Mouse (Mus musculus) neural tube, embryonic 13.5 days (tissue): ENCODE results near the gene Akap3. TPM values are rescaled to one million over a fixed set of nuclear protein-coding genes. Genes with fewer than 3 reads are reported as not detected.

Experiments used
- ATAC-seq: fragments of 200-750 bp; cut with Nextera tagmentation; 2 replicates; pipeline ENCODE4 v1.8.0; 2017; ENCODE audit warnings: low read depth, mild to moderate bottlenecking, moderate TSS enrichment, moderate library complexity
- H3K27ac ChIP-seq: fragments of 300-500 bp; sonication (generic); replicated peaks from 2 replicates; pipeline ENCODE4 v1.5.1; 2015; ENCODE audit warnings: moderate library complexity, mild to moderate bottlenecking, inconsistent platforms
- H3K27me3 ChIP-seq: fragments of 300-500 bp; sonication (generic); 2 replicates; pipeline ENCODE4 v1.6.1; 2015; ENCODE audit warnings: mild to moderate bottlenecking, inconsistent platforms
- H3K36me3 ChIP-seq: fragments of 300-500 bp; sonication (generic); 2 replicates; pipeline ENCODE4 v1.6.1; 2015; ENCODE audit warnings: mild to moderate bottlenecking, inconsistent platforms
- H3K4me1 ChIP-seq: fragments of 300-500 bp; sonication (generic); replicated peaks from 2 replicates; pipeline ENCODE4 v1.6.1; 2015; ENCODE audit warnings: inconsistent platforms
- H3K4me2 ChIP-seq: fragments of 300-500 bp; sonication (generic); 2 replicates; pipeline ENCODE4 v1.6.1; 2015; ENCODE audit warnings: inconsistent platforms, mild to moderate bottlenecking, moderate library complexity
- H3K4me3 ChIP-seq: fragments of 300-500 bp; sonication (generic); 2 replicates; pipeline ENCODE4 v1.5.1; 2015; ENCODE audit warnings: mild to moderate bottlenecking, inconsistent platforms
- H3K9ac ChIP-seq: fragments of 300-500 bp; sonication (generic); 2 replicates; pipeline ENCODE4 v1.6.1; 2015; ENCODE audit warnings: moderate library complexity, mild to moderate bottlenecking, inconsistent platforms
- H3K9me3 ChIP-seq: fragments of 300-500 bp; sonication (generic); 2 replicates; pipeline ENCODE4 v1.6.1; 2016; ENCODE audit warnings: inconsistent platforms
- WGBS: fragments of 180-500 bp; shearing (Covaris S2); methylation state at CpG from one replicate; pipeline ENCODE4 v1.1.7; 2015; 5-methylcytosine and 5-hydroxymethylcytosine counted together
- polyA plus RNA-seq: library from polyadenylated mRNA; unstranded; fragments of >200 nt; fragmentation: Nextera tagmentation; extraction: Ambion mirVana; gene quantifications from 2 replicates; pipeline ENCODE4 v1.2.1, GENCODE M21; 2015

Gene Akap3
- polyA plus RNA-seq, result not detected in 2 replicates

DNA sequence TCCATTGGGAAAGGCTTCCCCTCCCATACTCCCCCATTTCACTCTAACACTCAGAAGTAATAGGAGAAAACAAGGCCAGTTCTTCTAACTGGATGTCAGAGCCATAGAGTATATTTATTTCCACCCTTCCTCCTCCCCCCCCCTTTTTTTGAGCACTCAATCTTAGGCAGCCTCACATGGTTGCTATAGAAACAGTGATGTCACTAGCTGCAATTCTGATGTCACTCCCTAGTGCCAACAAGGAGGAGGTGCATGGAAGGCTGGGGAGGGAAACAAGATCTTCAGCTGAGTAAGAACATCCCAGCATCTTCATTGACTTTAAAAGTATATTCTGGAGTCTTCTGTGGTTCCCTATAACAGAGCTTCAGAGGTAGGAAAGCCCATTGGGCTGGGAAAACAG is at the start of gene Akap3:
Gene Akap3, plus strand, starts transcription at position 218 of the 400 bp plus-strand sequence.
- no peak within 1 kb of the TSS for H3K4me2 ChIP-seq
- H3K27me3 ChIP-seq, result peaks cover 10% of the 10 kb centered on the region
- H3K4me1 ChIP-seq, result peaks cover 12% of the 10 kb centered on the region
- H3K9me3 ChIP-seq, result no peaks in the 10 kb centered on the region
- no peak within 1 kb of the TSS for H3K9ac ChIP-seq
- no peak for ATAC-seq
- H3K4me3 ChIP-seq, result no peak within 1 kb of the TSS
- H3K36me3 ChIP-seq, result no peaks in the 10 kb centered on the region
- no peak within 1 kb of the TSS for H3K27ac ChIP-seq

DNA sequence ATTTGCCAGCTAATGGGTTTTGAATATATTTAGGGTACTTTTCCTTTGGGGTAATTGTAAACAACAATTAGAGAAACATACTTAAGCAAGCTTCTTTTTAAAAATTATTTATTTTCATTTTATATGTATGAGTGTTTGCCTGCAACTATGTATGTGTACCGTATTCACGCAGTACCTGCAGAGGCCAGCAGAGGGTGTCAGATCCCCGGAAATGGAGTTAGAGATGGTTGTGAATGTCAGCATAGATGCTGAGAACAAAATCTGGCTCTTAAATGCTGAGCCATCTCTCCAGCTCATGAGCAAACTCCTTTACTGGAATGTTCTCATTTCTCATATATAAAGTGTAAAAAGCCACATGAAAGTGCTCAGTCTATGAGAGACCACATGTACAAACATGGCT is 46.1 kb upstream of the Akap3 start:
- Histone ChIP-seq H3K36me3 (no peaks in the 10 kb centered on the region), H3K4me2 (no peak overlapping the region), H3K27me3 (no peaks in the 10 kb centered on the region), H3K4me3 (no peak overlapping the region), H3K4me1 (no peaks in the 10 kb centered on the region), H3K9ac (no peak overlapping the region), H3K9me3 (no peaks in the 10 kb centered on the region), H3K27ac (no peak overlapping the region)
- no peak for ATAC-seq
- 80% methylated on average over 3 of the region's 3 CpGs for WGBS

DNA sequence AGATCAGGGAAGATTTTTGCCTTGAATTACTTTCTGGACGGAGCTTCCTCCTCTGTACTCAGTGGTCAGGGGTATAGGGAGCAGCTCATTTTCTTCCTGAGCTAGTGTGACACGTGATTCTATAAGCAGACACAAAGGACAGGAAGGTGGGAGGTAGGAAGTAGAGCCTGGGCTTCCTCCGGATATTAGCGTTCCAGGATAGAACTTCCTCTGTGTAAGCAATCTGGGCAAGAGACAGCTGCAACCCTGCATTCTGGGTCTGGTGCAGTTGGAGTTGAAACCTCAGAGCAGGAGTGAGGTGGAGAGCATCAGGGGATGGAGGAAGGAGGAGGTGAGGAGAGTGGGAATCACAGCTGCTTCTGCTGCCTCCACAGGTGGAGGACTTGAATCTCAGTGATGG is 44.8 kb upstream of the Akap3 start:
- ATAC-seq, result no peak
- H3K36me3 ChIP-seq, result no peaks in the 10 kb centered on the region
- WGBS, result 80% methylated on average over 4 of the region's 4 CpGs
- no peaks in the 10 kb centered on the region for H3K27me3 ChIP-seq
- H3K9ac ChIP-seq, result no peak overlapping the region
- no peak overlapping the region for H3K4me3 ChIP-seq
- no peak overlapping the region for H3K27ac ChIP-seq
- H3K4me2 ChIP-seq, result no peak overlapping the region
- H3K4me1 ChIP-seq, result no peaks in the 10 kb centered on the region
- no peaks in the 10 kb centered on the region for H3K9me3 ChIP-seq

DNA sequence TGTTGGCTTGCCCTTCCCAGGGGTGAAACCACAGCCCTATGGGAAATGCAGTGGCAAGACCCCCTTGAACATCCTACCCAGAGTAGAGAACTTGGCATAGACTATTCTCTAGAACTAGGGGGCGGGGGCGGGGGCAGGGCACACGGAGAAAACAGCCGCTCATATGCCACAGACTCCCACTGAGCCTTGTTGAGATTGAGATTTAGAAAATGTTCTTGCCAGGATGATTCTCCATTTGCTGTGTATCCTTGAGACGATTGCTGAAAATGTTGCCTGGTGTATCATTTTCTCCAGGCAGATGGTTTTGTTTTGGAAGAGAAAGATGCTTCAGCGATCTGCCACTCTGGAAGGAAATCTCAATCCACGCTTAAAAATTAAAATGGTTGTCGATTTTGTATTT is 44.3 kb upstream of the Akap3 start:
- WGBS, result 89% methylated on average over 8 of the region's 8 CpGs

DNA sequence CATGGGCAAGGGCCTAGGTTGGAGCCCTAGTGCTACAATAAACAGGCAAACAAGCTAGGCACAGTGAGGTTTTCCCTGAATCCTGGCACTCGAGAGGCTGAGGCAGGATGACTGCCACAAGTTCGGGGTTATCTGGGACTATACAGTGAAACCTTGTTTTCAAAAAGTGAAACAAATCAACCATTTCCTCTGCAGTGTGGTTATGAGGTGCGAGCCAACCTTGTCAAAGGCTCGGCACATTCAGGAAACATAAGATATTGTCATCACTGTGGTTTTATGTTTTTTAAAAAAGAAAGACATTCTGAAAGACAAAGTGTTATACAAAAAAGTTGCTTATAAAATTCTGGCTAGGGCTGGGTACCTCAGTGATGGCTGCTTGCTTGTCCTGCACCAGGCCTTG is 41.4 kb upstream of the Akap3 start:
- no peak overlapping the region for H3K9ac ChIP-seq
- H3K4me2 ChIP-seq, result no peak overlapping the region
- H3K4me1 ChIP-seq, result no peaks in the 10 kb centered on the region
- H3K27me3 ChIP-seq, result no peaks in the 10 kb centered on the region
- ATAC-seq, result no peak
- 90% methylated on average over 4 of the region's 4 CpGs for WGBS
- no peak overlapping the region for H3K27ac ChIP-seq
- no peaks in the 10 kb centered on the region for H3K36me3 ChIP-seq
- no peak overlapping the region for H3K4me3 ChIP-seq
- H3K9me3 ChIP-seq, result no peaks in the 10 kb centered on the region

More for the DNA sequence above, 44.3 kb upstream of the Akap3 start:
- Histone ChIP-seq H3K9ac (no peak overlapping the region), H3K9me3 (no peaks in the 10 kb centered on the region), H3K27me3 (no peaks in the 10 kb centered on the region), H3K4me3 (no peak overlapping the region), H3K36me3 (no peaks in the 10 kb centered on the region), H3K4me2 (no peak overlapping the region), H3K27ac (no peak overlapping the region), H3K4me1 (no peaks in the 10 kb centered on the region)
- ATAC-seq, result no peak

DNA sequence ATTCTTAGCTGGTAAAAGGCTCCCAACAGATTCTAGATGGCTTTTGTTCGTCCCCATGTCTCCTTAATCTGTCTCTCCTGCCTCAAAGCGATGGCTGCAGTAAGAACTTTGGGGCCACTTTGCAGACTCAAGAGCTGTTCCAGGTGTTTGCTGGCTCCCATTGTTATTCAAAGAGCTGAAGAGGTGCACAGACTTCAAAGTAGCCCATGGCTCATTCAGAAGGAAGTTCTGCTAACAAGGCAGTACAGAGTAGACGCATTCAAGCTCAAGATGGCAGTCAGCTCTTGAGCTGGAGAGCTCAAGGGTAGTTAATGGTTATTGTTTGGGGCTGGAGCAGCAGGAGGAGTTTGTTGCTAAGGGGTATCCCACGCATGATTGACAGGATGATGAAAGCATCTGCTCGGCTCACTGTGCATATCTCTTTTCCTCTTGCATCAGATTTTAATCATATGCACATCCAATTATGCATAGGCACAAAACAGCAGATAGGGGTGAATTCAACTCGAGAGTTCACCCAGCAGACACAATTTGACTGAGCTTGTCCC is 37.6 kb upstream of the Akap3 start:
- no peaks in the 10 kb centered on the region for H3K9me3 ChIP-seq
- H3K4me3 ChIP-seq, result no peak overlapping the region
- no peaks in the 10 kb centered on the region for H3K4me1 ChIP-seq
- no peak overlapping the region for H3K9ac ChIP-seq
- no peak overlapping the region for H3K4me2 ChIP-seq
- WGBS, result 69% methylated on average over 6 of the region's 6 CpGs
- ATAC-seq, result no peak
- peaks cover 19% of the 10 kb centered on the region for H3K36me3 ChIP-seq
- H3K27me3 ChIP-seq, result no peaks in the 10 kb centered on the region
- no peak overlapping the region for H3K27ac ChIP-seq

DNA sequence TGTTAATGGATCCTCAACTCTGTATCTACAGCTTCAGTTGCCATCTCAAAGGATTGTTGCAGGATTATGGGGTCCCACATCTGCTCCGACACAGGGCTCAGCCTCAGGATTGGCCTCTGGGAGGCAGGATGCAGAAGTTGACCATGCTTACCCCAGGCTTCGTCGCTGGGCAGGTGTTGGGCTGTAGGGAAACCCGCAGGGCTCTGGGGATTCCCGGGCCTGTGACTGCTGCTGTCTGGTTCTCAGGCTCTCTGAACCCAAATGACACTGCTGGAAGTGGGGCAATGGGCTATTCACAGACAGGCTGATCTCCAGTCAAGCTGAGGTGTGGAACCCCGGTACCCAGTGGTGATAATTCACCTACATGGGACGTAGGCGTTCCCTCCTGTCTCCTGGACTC is 36.6 kb upstream of the Akap3 start:
- H3K4me1 ChIP-seq, result no peaks in the 10 kb centered on the region
- no peak overlapping the region for H3K9ac ChIP-seq
- peaks cover 30% of the 10 kb centered on the region for H3K36me3 ChIP-seq
- 91% methylated on average over 8 of the region's 8 CpGs for WGBS
- no peaks in the 10 kb centered on the region for H3K27me3 ChIP-seq
- H3K4me3 ChIP-seq, result no peak overlapping the region
- ATAC-seq, result no peak
- H3K4me2 ChIP-seq, result no peak overlapping the region
- no peak overlapping the region for H3K27ac ChIP-seq
- H3K9me3 ChIP-seq, result no peaks in the 10 kb centered on the region

DNA sequence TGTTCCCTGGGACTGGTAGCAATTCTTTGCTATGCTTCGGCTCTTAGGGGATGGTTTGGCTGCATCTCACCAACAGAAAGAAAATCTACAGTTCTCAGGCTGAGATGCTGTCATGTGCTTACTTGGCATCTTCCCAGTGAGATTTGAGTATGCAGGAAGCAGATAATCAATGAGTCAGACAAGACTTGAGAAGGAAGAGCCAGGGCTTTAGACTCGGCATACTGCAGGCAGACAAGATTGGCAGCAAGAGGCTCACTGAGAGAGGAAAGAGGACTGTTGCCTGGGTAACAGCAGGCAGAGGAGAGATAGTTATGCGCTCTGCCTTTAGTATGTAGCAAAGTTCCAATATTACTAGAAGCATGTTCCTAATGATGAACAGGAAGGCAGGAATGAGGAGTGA is 29.8 kb upstream of the Akap3 start:
- Histone ChIP-seq H3K27me3 (no peaks in the 10 kb centered on the region), H3K36me3 (peaks cover 93% of the 10 kb centered on the region), H3K4me2 (no peak overlapping the region), H3K4me1 (no peaks in the 10 kb centered on the region), H3K4me3 (no peak overlapping the region), H3K9me3 (no peaks in the 10 kb centered on the region), H3K27ac (no peak overlapping the region), H3K9ac (no peak overlapping the region)
- no peak for ATAC-seq
- WGBS, result 81% methylated on average over 3 of the region's 3 CpGs

DNA sequence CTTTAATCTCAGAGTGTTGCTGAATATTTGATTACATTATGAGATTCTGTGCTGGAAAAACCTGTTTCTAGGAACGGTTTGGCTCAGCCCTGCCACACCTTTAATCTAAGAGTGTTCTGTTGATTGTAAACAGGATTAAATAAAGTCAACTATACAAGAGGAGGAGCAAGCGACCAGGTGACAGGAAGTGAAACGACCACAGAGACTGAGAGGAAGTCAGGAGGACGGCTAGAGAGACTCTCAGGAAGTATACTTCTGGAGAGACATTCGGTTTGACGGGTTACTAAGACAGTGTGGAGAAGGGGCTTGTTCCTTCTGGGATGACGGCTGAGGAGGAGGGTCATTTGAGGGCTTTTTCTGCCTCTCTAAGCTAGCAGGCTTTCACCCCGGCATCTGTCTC is 16.3 kb upstream of the Akap3 start:
- Histone ChIP-seq H3K36me3 (peaks cover 99% of the 10 kb centered on the region), H3K4me3 (no peak overlapping the region), H3K4me2 (no peak overlapping the region), H3K27ac (no peak overlapping the region), H3K9ac (no peak overlapping the region), H3K4me1 (no peaks in the 10 kb centered on the region), H3K27me3 (no peaks in the 10 kb centered on the region), H3K9me3 (no peaks in the 10 kb centered on the region)
- no peak for ATAC-seq
- WGBS, result 91% methylated on average over 8 of the region's 8 CpGs

DNA sequence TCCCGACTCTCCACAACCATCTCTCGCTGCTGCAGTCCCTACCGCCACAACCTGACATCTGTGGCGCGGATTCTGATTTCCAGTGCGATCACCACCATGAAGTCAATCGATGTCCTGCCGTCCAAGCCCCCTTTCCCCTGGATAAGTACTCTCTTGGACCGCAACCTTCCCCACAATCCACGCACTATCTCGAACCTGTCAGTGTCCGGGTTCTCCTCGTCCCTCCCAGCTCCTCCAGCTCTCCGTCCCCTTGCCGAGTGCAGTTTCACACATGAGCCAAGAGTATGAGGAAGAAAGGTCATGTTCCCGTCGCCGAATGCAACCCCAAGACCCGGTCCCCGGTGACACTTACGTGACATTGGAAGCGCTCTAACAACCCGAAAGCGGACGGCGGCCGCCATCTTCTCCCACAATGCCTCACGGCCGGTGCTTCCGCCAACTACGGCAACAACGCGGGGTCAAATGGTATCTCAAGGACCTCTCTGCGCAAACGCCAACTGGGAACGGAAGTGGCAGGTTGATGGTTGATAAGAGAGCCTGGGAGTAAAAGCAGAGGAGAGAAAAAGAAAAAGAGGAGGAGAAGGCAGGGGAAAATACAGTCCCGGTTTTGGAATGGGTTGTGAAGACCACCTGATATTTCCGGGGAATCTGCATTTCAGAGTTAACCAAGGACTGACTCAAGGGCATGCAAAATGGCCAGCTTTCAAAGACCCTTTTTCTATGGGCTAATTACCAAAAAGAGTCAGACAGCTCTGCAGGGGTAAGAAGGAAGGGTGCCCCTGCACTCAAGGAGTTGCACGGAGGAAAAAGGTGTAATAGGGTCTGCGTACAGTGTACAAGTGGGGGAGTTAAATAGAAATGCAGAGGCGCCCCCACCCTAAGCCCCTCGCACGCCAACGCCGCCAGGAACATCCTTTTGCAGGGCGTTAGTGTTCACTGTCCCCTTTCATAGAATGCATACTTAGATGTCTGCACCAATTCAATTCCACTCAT is 3.9 kb upstream of the Akap3 start, which contains the start of gene Ndufa9:
Gene Ndufa9, minus strand, starts transcription at position 425 of the 993 bp plus-strand sequence.
- Histone ChIP-seq H3K27me3 (peaks cover 5% of the 10 kb centered on the region; the same call in 1 of the 2 replicates), H3K9me3 (no peaks in the 10 kb centered on the region), H3K36me3 (peaks cover 7% of the 10 kb centered on the region), H3K4me2 (peak within 1 kb of the TSS; percentile 75), H3K9ac (peak within 1 kb of the TSS; percentile 91), H3K4me3 (peak within 1 kb of the TSS; percentile 85), H3K27ac (peak within 1 kb of the TSS; percentile 87), H3K4me1 (peaks cover 24% of the 10 kb centered on the region)
- ATAC-seq, result peak; percentile 90
- 6% methylated on average over 46 of the region's 46 CpGs for WGBS

DNA sequence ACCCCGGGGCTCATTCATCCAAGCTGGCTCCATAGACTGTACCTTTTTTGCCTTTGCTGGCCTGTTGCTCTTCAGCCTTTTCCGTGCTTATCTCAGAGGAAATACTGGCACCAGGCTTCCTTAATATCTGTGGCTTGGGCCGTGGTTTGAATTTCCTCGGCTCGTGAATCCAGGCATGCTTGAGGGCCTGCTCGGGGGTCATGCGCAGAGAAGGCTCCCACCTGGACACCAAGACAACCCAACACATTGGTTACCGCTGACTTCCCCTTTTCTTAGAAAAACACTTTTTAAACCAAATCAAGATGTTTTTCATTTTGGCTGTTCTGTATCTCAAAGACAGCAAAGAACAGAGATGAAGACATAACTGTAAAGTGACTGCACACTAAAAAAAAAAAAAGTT is 24.2 kb downstream of the Akap3 start:
- H3K27ac ChIP-seq, result no peak overlapping the region
- 86% methylated on average over 8 of the region's 8 CpGs for WGBS
- ATAC-seq, result no peak

DNA sequence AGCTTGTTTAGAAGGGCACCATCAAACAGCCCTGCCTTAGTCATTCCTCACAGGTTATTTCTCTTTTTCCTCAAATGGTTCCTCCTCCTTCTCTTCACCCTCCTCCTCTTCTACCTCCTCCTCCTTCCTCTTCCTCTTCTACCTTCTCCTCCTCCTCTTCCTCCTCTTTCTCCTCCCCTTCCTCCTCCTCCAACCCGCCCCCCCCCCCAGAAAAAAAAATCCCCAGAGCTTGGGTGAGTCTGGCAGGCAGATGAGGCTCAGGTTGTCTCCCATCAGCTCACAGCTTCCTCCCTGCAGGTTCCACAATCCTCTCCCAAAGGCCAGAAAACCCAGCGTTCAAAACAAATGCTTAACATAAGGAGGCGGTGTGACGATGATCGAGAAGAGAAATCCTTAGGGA is 54.5 kb downstream of the Akap3 start:
- Histone ChIP-seq H3K9ac (no peak overlapping the region), H3K9me3 (no peaks in the 10 kb centered on the region), H3K36me3 (no peaks in the 10 kb centered on the region), H3K27ac (no peak overlapping the region), H3K4me3 (no peak overlapping the region), H3K4me1 (no peaks in the 10 kb centered on the region), H3K27me3 (no peaks in the 10 kb centered on the region), H3K4me2 (no peak overlapping the region)
- WGBS, result 72% methylated on average over 4 of the region's 5 CpGs
- no peak for ATAC-seq

More for the DNA sequence above, 24.2 kb downstream of the Akap3 start:
- Histone ChIP-seq H3K9me3 (no peaks in the 10 kb centered on the region), H3K4me1 (no peaks in the 10 kb centered on the region), H3K4me2 (no peak overlapping the region), H3K4me3 (no peak overlapping the region), H3K36me3 (no peaks in the 10 kb centered on the region), H3K9ac (no peak overlapping the region), H3K27me3 (no peaks in the 10 kb centered on the region)
